Mouse (Mus musculus): Measurements from ENCODE around the gene Mcm3ap.

GRCm38 (mm10) chr10:76468203-76469162 lies at the start of gene Mcm3ap, which contains the start of gene Ybey:
- no peak for TF ChIP-seq POLR2A (IDR thresholded peaks at IDR 0.05; ENCODE audit: insufficient read depth, low read length)
- no peak for TF ChIP-seq EP300 (IDR thresholded peaks at IDR 0.05; ENCODE audit: insufficient read depth, low read depth, low read length)

Data from ES-Bruce4 (cell line).